Mouse (Mus musculus): ENCODE measurements around the gene Top2a.

- no peak for TF ChIP-seq FLI1 (IDR thresholded peaks at IDR 0.05; ENCODE audit: low read length)
- no peak for TF ChIP-seq GATA1 (IDR thresholded peaks at IDR 0.05; ENCODE audit: borderline replicate concordance, low read length)
These were observed 78.9 kb downstream of the Top2a start for GRCm38 (mm10) chr11:98944897-98945604.
